Mouse (Mus musculus) G1E (cell line): ENCODE measurements around the gene Adcyap1r1. TPM values are rescaled to one million over a fixed set of nuclear protein-coding genes. Genes with fewer than 3 reads are reported as not detected.

Experiments
- ATAC-seq: 2 replicates; pipeline ENCODE4 v1.8.0; 2016; ENCODE audit warnings: mild to moderate bottlenecking; ENCODE audit not compliant: insufficient number of reproducible peaks, poor library complexity, low FRiP score, severe bottlenecking; ENCODE audit errors: extremely low read depth
- DNase-seq: peaks from one replicate; pipeline ENCODE4 v3.0.0; 2012; ENCODE audit warnings: low spot score
- H3K27me3 ChIP-seq: 2 replicates; pipeline ENCODE4 v1.6.1; 2012; ENCODE audit warnings: mild to moderate bottlenecking, low read length, inconsistent platforms; ENCODE audit not compliant: insufficient read depth
- H3K36me3 ChIP-seq: replicated peaks from 2 replicates; pipeline ENCODE3; 2012; ENCODE audit warnings: mild to moderate bottlenecking, inconsistent platforms
- H3K4me1 ChIP-seq: 2 replicates; pipeline ENCODE4 v1.6.1; 2012; ENCODE audit warnings: low read depth, low read length, inconsistent platforms, mixed read lengths; ENCODE audit not compliant: insufficient read depth
- H3K4me3 ChIP-seq: 2 replicates; pipeline ENCODE4 v1.5.1; 2012; ENCODE audit warnings: low read depth, mild to moderate bottlenecking, inconsistent platforms, low read length, moderate library complexity, mixed read lengths
- H3K9me3 ChIP-seq: replicated peaks from 2 replicates; pipeline ENCODE4 v1.6.1; 2012; ENCODE audit warnings: inconsistent platforms
- CTCF ChIP-seq: IDR thresholded peaks from 2 replicates; pipeline ENCODE4 v1.5.1; 2012; ENCODE audit warnings: low read depth, low read length, inconsistent platforms, mixed read lengths
- GATA1 ChIP-seq: IDR thresholded peaks from 2 replicates; pipeline ENCODE4 v1.6.1; 2012; ENCODE audit warnings: borderline replicate concordance, low read length, inconsistent platforms, mixed read lengths
- GATA2 ChIP-seq: IDR thresholded peaks from 2 replicates; pipeline ENCODE4 v1.6.1; 2012; ENCODE audit warnings: low read depth, low read length, inconsistent platforms, borderline replicate concordance
- POLR2AphosphoS5 ChIP-seq: IDR thresholded peaks from 2 replicates; pipeline ENCODE4 v1.6.1; 2012; ENCODE audit warnings: low read depth, low read length, inconsistent platforms; ENCODE audit not compliant: insufficient replicate concordance
- TAL1 ChIP-seq: conservative IDR thresholded peaks from 2 replicates; pipeline ENCODE4 v1.6.1; 2012; ENCODE audit warnings: low read depth, low read length, inconsistent platforms, mixed read lengths
- polyA plus RNA-seq: library from polyadenylated mRNA; stranded (reverse); fragments of >175 nt; gene quantifications from 2 replicates; pipeline ENCODE4 v1.2.3, GENCODE M21; 2012
- total RNA-seq, 2 experiments: library from RNA; stranded (forward) in 1 of 2; stranded (reverse) in 1 of 2; fragments of 200-1000 nt in 1 of 2; fragments of >200 nt in 1 of 2; fragmentation: Nextera tagmentation in 1 of 2; gene quantifications; 2 replicates each; pipeline ENCODE4 v1.2.3; 2014 to 2017

The Adcyap1r1 gene
- total and polyA plus RNA-seq, 3 experiments = 0.05 TPM; not detected in 2

DNA sequence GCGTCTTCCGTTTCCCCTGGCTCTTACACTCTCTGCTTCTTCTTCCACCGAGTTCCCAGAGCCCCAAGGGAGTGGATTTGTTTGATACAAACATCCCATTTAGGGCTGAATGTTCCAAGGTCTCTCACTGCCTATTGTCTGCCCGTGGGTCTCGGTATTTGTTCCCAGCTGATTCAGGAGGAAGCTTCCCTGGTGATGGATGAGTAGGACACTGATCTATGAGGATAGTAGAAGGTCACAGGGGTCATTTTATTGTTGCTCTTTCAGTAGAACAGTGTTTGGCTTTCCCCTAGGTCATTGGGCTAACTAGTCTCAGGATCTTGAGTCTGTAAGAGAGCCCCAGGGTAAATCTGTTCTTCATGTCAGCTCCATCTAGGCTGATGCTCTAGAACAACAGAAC, 61.7 kb downstream of the Adcyap1r1 start:
- ATAC-seq (no peak), DNase-seq (no peak)
- Histone ChIP-seq H3K9me3 (no peaks in the 10 kb centered on the region), H3K4me3 (no peak overlapping the region), H3K4me1 (no peaks in the 10 kb centered on the region), H3K27me3 (peaks cover 2% of the 10 kb centered on the region; the same call in 1 of the 2 replicates), H3K36me3 (no peaks in the 10 kb centered on the region)
- TF ChIP-seq GATA1 = no peak

DNA sequence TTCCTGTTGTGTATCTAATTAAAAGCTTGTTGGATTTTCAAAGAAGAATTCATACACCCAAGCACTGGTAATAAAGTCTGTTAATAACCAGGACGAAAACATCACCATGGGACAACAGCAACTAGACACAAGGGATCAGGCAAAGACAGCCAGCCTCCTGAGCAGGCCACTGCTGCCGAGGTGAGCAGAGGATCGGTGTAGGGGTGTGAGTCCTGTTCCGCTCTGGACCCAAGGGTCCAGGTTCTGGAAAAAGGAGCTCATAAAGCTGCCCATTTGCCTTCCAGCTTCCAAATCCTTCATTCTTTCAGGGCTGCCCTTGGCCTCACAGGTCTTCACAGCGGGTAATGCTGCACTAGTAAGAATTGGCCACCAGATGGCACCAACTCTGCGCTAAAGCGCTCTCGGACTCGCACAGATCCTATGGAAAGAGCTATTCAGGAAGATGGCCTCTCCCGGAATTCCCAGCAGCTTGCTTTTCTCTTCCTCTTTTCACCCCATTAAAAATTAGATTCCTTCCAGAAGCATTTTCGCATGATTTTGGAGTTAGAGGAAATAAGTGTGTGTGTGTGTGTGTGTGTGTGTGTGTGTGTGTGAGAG, 67.9 kb downstream of the Adcyap1r1 start:
- Histone ChIP-seq H3K4me3 (no peak overlapping the region), H3K9me3 (no peaks in the 10 kb centered on the region), H3K27me3 (no peaks in the 10 kb centered on the region), H3K4me1 (no peaks in the 10 kb centered on the region), H3K36me3 (no peaks in the 10 kb centered on the region)
- TF ChIP-seq GATA1 = no peak
- no peak for TF ChIP-seq TAL1
- no peak for TF ChIP-seq GATA2
- no peak for TF ChIP-seq POLR2AphosphoS5
- peak; percentile 38; the same call in 1 of the 2 replicates for TF ChIP-seq CTCF
- DNase-seq = peak; percentile 8
- no peak for ATAC-seq

DNA sequence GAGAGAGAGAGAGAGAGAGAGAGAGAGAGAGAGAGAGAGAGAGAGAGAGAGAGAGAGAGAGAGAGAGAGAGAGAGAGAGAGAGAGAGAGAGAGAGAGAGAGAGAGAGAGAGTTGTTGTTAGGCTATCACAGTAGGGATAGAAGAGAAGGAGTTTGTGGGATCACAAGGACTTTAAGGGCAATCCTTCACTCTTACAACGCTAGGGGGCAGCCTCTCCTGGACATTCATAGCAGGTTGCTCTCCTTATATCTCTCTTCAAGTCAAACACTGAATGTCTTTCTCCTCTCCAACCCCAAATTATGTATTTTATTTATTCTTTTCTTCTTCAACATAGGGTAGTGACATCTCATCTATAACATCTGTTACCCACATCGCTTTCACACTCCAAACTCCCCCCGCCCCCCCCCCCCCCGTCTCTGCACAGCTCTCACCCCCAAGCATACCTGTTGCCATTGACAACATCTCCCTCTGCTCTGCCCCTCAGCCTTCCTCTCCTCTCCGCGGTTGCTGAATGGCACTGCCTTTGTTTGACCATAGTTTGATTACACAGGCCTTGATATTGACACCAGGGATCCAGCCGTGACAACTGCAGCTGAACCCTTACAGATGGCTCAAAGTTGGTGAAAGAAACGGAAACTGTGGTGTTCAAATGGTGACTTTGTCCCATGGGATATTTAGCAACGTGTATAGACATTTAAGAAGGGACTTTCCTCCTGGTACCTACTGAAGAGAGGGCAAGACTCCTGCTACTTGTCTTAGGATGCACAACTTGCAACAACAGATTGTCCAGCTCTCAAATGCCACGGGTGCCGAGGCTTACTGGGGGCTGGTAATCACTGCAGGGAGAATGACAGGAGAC, 68.7 kb downstream of the Adcyap1r1 start:
- no peaks in the 10 kb centered on the region for H3K36me3 ChIP-seq
- H3K4me1 ChIP-seq = no peaks in the 10 kb centered on the region
- H3K9me3 ChIP-seq = no peaks in the 10 kb centered on the region
- no peak for ATAC-seq
- no peak for DNase-seq
- H3K27me3 ChIP-seq = no peaks in the 10 kb centered on the region
- no peak overlapping the region for H3K4me3 ChIP-seq
- TF ChIP-seq TAL1 = no peak

- H3K4me1 ChIP-seq = no peaks in the 10 kb centered on the region
- TF ChIP-seq TAL1 (no peak), GATA1 (no peak), POLR2AphosphoS5 (no peak), GATA2 (no peak), CTCF (no peak)
- no peak for ATAC-seq
Observed at GRCm38 (mm10) chr6:55536469-55536868, 84.7 kb downstream of the Adcyap1r1 start.

DNA sequence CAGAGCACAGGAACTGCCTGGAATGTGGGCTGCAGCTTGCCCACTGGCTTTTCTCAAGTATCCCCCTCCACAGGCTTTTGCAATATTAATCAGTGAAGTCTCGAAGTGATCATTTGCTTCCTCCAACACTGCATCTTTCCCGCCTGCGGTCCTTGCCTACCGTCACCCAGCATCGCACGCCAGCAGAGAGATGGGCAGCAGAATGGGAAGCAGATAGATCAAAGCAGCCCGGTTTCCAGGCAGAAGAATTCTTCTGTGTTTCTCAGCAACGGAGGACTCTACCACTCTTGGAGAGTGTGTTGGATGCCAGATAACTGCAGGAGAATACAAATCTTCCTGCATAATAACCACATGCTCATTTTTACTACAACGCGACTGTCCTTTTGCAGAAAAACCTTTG, 87.4 kb downstream of the Adcyap1r1 start:
- Histone ChIP-seq H3K9me3 (no peaks in the 10 kb centered on the region), H3K4me3 (no peak overlapping the region), H3K27me3 (no peaks in the 10 kb centered on the region), H3K36me3 (no peaks in the 10 kb centered on the region), H3K4me1 (no peaks in the 10 kb centered on the region)
- TF ChIP-seq POLR2AphosphoS5 (no peak), GATA1 (no peak), TAL1 (no peak)
- no peak for ATAC-seq
- no peak for DNase-seq

More at GRCm38 (mm10) chr6:55536469-55536868, 84.7 kb downstream of the Adcyap1r1 start:
- DNase-seq = no peak
- Histone ChIP-seq H3K27me3 (no peaks in the 10 kb centered on the region), H3K4me3 (no peak overlapping the region), H3K36me3 (no peaks in the 10 kb centered on the region), H3K9me3 (no peaks in the 10 kb centered on the region)

GRCm38 (mm10) chr6:55542359-55542758, 90.6 kb downstream of the Adcyap1r1 start:
- DNase-seq = no peak
- ATAC-seq = no peak

GRCm38 (mm10) chr6:55543345-55543744, 91.6 kb downstream of the Adcyap1r1 start:
- DNase-seq (no peak), ATAC-seq (no peak)
- TF ChIP-seq CTCF = no peak
- TF ChIP-seq GATA2 = no peak
- no peak for TF ChIP-seq GATA1
- TF ChIP-seq POLR2AphosphoS5 = no peak
- no peak for TF ChIP-seq TAL1
- no peaks in the 10 kb centered on the region for H3K36me3 ChIP-seq
- H3K4me1 ChIP-seq = no peaks in the 10 kb centered on the region
- H3K27me3 ChIP-seq = no peaks in the 10 kb centered on the region
- no peak overlapping the region for H3K4me3 ChIP-seq
- H3K9me3 ChIP-seq = no peaks in the 10 kb centered on the region

More at GRCm38 (mm10) chr6:55542359-55542758, 90.6 kb downstream of the Adcyap1r1 start:
- Histone ChIP-seq H3K4me1 (no peaks in the 10 kb centered on the region), H3K27me3 (no peaks in the 10 kb centered on the region), H3K36me3 (no peaks in the 10 kb centered on the region), H3K9me3 (no peaks in the 10 kb centered on the region), H3K4me3 (no peak overlapping the region)
- TF ChIP-seq GATA1 (no peak), POLR2AphosphoS5 (no peak), CTCF (no peak), GATA2 (no peak), TAL1 (no peak)
